Mouse (Mus musculus) testis, postnatal 10 days (tissue): ENCODE measurements around the gene Nup107.
"Not testable (repeated sequence)": the region's sequence is repeated elsewhere in the genome, so short reads cannot be mapped to it uniquely, and the experiment has no call there.

Source experiments
- DNase-seq: peaks from one replicate; pipeline ENCODE4 v3.0.0; 2021; ENCODE audit warnings: low spot score

Gene Nup107

GRCm38 (mm10) chr10:117763588-117764190, 28.8 kb downstream of the Nup107 start:
- DNase-seq, result no peak

DNA sequence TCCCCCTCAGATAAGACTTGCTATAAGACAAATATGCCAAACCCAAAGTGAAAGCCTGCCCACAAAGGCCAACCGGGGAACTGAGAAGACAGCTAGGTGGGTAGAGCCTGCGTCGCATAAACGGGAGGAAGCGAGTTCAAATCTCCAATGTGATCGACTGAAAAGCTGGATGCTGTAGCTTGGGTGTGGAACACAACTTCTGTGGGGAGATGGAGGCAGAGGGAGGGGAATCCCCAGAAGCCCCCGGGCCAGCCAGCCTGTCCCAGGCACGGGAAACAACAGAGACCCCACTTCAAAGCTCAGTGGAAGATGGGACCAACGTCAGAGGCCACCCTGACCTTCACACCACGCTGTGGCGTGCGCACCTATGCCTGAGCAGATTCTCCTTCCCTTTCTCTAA, 29.5 kb downstream of the Nup107 start:
- no peak for DNase-seq

- no peak for DNase-seq
Measured at GRCm38 (mm10) chr10:117762281-117762830, 30.1 kb downstream of the Nup107 start.

- no peak for DNase-seq
Measured at GRCm38 (mm10) chr10:117761551-117761950, 31.0 kb downstream of the Nup107 start.

DNA sequence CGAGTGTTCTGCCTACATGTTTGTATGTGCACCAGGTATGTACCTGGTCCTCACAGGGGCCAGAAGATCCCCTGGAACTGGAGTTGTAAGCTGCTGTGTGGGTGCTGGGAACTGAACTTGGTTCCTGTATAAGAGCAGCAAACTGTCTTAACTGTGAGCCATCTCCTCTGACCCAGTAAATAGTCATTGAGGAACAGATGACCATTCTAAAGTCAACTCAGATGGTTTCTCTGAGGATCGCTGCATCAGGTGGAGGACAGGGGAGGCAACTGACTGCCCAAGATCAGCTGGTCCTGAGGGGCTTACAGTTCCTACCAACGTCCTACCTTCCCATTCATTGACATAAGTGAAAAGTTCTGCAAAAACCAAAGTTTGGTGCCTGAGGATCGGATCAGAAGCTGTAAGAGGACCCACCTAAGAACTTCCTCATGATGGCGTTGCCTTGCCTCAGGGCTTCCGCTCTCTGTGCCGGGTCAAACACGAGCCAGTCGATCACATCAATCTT, 31.6 kb downstream of the Nup107 start:
- no peak for DNase-seq

- no peak for DNase-seq
Measured at GRCm38 (mm10) chr10:117759844-117760630, 32.5 kb downstream of the Nup107 start.

- no peak for DNase-seq
Measured at GRCm38 (mm10) chr10:117758749-117759727, 33.5 kb downstream of the Nup107 start.

DNA sequence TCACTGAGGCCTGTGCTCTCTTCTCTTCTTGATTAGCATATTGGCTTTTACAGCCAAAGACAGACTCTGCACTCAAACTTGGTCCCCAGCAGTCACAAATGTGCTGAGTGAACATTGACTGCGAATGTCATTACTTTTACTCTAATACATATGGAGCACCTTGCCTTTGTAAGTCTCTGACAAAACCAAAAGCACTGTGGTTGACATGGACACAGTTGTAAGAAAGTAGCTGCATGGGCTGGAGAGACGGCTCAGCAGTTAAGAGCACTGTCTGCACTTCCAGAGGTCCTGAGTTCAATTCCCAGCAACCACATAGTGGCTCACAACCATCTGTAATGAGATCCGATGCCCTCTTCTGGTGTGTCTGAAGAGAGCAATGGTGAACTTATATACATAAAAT, 34.2 kb downstream of the Nup107 start:
- DNase-seq, result not testable (repeated sequence)

DNA sequence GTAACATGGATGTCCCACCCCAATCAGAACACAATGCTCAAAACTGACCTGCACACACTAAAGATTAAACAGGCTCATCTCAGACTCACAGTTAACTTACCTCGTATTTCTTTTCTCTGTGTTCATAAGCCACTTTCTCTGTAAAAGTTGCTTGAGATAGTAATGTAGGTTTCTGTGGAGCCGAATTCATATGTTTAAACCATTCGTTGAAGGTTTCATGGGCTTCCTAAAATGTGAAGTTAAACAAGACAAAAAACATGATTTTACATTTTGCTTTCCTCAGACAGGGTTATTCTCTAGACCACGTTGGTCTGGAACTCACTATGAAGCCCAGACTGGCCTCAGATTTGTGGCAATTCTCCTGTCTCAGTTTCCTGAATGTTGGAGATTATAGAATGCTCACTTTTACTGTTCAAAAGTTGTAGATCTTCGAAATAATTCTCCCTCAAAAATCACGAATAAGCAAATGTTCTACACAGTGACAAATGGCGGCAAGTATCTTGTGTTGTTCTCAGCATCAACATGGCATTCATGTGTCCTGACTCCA, 34.6 kb downstream of the Nup107 start:
- no peak for DNase-seq

DNA sequence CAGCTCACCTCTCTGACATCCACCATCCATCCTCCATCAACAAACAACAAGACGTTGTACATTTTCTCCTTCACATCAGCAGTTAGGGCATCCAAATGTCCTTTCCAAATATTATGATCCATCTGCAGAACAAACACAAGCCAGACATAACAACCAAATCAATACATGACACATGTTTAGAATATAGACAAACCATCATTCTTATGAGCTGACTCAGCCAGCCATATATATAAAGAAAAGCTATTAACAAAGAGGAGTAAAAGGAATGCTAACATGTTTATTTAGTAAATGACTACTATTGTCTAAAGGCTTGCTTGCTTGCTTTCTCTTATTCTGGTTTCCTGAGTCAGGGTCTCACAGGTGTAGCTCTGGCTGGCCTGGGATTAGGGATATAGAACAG, 35.2 kb downstream of the Nup107 start:
- no peak for DNase-seq

DNA sequence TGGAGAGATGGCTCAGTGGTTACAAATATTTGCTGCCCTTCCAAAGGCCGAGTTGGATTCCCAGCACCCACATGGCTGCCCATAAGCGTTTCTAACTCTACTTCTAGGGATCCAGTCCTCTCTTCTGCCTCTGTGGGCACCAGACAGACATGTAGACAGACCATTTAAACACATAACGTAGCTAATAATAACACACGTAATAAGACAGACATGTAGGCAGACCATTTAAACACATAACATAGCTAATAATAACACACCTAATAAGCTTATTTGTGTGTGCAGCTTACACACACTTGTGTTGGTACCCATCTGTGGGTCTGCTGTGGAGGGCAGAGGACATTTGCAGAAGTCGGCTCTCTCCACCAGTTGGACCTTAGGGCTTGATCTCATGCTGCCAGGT, 35.7 kb downstream of the Nup107 start:
- DNase-seq, result no peak

- no peak for DNase-seq
Measured at GRCm38 (mm10) chr10:117755799-117756467, 36.6 kb downstream of the Nup107 start.

GRCm38 (mm10) chr10:117755086-117755798, 37.3 kb downstream of the Nup107 start:
- no peak for DNase-seq

GRCm38 (mm10) chr10:117754609-117754940, 37.9 kb downstream of the Nup107 start:
- DNase-seq, result no peak

DNA sequence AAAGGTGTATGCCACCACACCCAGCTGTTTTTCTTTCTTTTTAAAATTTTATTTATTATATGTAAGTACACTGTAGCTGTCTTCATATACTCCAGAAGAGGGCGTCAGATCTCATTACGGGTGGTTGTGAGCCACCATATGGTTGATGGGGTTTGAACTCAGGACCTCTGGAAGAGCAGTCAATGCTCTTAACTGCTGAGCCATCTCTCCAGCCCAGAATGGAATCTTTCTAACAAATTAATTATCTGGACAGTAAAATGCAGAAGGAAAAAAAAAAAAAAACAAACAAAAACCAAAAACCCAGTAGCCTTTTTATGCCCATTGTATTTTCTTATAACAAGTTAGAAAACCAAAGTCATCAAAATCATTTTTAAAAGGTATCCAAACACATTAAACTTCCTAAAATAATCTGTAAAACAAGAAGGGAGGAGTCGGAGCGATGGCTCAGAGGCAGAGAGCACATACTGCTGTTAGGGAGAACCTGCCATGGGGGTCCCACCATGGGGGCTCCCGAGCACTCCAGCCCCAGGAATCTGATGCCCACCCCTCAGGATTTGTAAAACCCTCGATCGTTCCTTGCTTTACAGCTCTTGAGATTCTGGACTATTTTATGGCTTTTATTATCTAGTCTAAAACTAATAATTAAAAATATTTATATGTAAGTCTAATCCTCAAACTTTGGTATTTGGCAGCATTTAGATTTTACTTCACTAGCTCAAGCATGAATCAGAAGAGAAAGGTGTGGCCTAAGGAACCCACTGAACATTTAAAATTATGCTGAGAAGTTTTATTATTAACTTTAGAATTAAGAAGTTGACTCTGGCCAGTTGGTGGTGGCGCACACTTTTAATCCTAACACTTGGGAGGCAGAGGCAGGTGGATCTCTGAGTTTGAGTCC, 38.5 kb downstream of the Nup107 start:
- no peak for DNase-seq

GRCm38 (mm10) chr10:117752851-117753647, 39.5 kb downstream of the Nup107 start:
- no peak for DNase-seq

GRCm38 (mm10) chr10:117752304-117752821, 40.1 kb downstream of the Nup107 start:
- no peak for DNase-seq

DNA sequence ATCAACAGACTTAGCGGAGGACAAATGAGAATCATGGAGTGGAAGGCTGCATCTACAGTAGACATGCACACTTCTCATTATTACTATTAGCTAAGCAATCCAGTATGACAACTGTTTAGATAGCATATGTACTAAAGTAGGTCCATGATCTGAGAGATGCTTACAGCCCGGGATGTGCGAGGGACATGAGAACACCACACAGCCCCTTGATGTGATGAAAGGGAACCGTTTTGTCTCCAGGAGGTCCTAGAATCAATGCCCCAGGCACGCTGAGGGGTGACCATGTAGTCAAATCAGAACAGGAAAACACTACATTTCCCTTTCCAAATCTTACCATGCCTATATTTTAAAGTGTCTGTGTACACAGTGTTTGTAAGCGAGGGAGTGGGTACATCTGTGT, 40.8 kb downstream of the Nup107 start:
- DNase-seq, result no peak

GRCm38 (mm10) chr10:117751282-117751610, 41.3 kb downstream of the Nup107 start:
- DNase-seq, result no peak
